13 mouse cellular contexts compared by ENCODE assay signal in genomic region chr8:72265342-72265741, GRCm38 (mm10). TPM values are rescaled to one million over a fixed set of nuclear protein-coding genes. Genes with fewer than 3 reads are reported as not detected.
DNase-seq lines count a peak whose midpoint lies in the region; ATAC-seq and TF ChIP-seq lines count a peak whose summit lies in the region.
"Had no signal": no experiment of that assay in that cellular context is flagged by ENCODE, and none has a peak within 500 bp of the region (broad histone marks: within the 10 kb centered on the region; RNA-seq: fewer than 3 reads in every experiment).

No protein-coding gene starts in this region.

- H3K9me3 ChIP-seq in megakaryocyte, embryonic 14.5 days: no peaks in the 10 kb centered on the region
- H3K9me3 ChIP-seq in kidney, postnatal 0 days (replicated peaks; ENCODE audit: low read length): no peaks in the 10 kb centered on the region
- H3K9me3 ChIP-seq in neural tube, embryonic 15.5 days (replicated peaks): no peaks in the 10 kb centered on the region
- H3K9me3 ChIP-seq in liver, postnatal 0 days (ENCODE audit: low read length): no peaks in the 10 kb centered on the region

- H3K4me1 ChIP-seq in megakaryocyte, embryonic 14.5 days: peaks cover 70% of the 10 kb centered on the region
- no peaks in the 10 kb centered on the region for H3K4me1 ChIP-seq in kidney, postnatal 0 days (replicated peaks; ENCODE audit: insufficient read depth, low read length)
- H3K4me1 ChIP-seq in neural tube, embryonic 15.5 days: no peaks in the 10 kb centered on the region
- peaks cover 13% of the 10 kb centered on the region for H3K4me1 ChIP-seq in liver, postnatal 0 days (ENCODE audit: insufficient read depth)

- H3K27ac ChIP-seq in kidney, postnatal 0 days: no peak overlapping the region
- H3K27ac ChIP-seq in neural tube, embryonic 15.5 days (replicated peaks): no peak overlapping the region
- no peak overlapping the region for H3K27ac ChIP-seq in liver, postnatal 0 days (ENCODE audit: low read depth)

- no peak for TF ChIP-seq CTCF in kidney, postnatal 0 days (IDR thresholded peaks at IDR 0.05; ENCODE audit: low read depth)
- no peak for TF ChIP-seq CTCF in liver, postnatal 0 days (IDR thresholded peaks at IDR 0.05; ENCODE audit: low read depth)

- H3K4me2 ChIP-seq in kidney, postnatal 0 days (ENCODE audit: low read length): no peak overlapping the region
- no peak overlapping the region for H3K4me2 ChIP-seq in neural tube, embryonic 15.5 days
- no peak overlapping the region for H3K4me2 ChIP-seq in liver, postnatal 0 days (ENCODE audit: low read depth, low read length)
- H3K4me2 ChIP-seq: lung, embryonic 14.5 days had no signal

- no peaks in the 10 kb centered on the region for H3K36me3 ChIP-seq in megakaryocyte, embryonic 14.5 days (replicated peaks; ENCODE audit: low read length)
- no peaks in the 10 kb centered on the region for H3K36me3 ChIP-seq in kidney, postnatal 0 days (ENCODE audit: insufficient read depth, low read length)
- H3K36me3 ChIP-seq in neural tube, embryonic 15.5 days: no peaks in the 10 kb centered on the region
- H3K36me3 ChIP-seq in liver, postnatal 0 days (replicated peaks; ENCODE audit: insufficient read depth, low read length): no peaks in the 10 kb centered on the region

- no peak overlapping the region for H3K9ac ChIP-seq in kidney, postnatal 0 days (ENCODE audit: low read depth, low read length)
- no peak overlapping the region for H3K9ac ChIP-seq in neural tube, embryonic 15.5 days (replicated peaks)
- H3K9ac ChIP-seq in liver, postnatal 0 days (replicated peaks): no peak overlapping the region
- H3K9ac ChIP-seq: lung, embryonic 14.5 days had no signal

- WGBS in kidney, postnatal 0 days: 52% methylated on average over 5 of the region's 7 CpGs
- 72% methylated on average over 4 of the region's 7 CpGs for WGBS in neural tube, embryonic 15.5 days
- 36% methylated on average over 5 of the region's 7 CpGs for WGBS in liver, postnatal 0 days (ENCODE audit: insufficient replicate concordance)

- no peak for ATAC-seq in megakaryocyte, adult 5-6 weeks (ENCODE audit: poor library complexity, severe bottlenecking)
- no peak for ATAC-seq in kidney, postnatal 0 days (replicated peaks; ENCODE audit: low FRiP score, low read depth)
- ATAC-seq in neural tube, embryonic 15.5 days (ENCODE audit: low FRiP score): no peak
- ATAC-seq in liver, postnatal 0 days: no peak

- H3K4me3 ChIP-seq in megakaryocyte, embryonic 14.5 days (replicated peaks): peak overlapping the region; percentile 59
- no peak overlapping the region for H3K4me3 ChIP-seq in kidney, postnatal 0 days (replicated peaks; ENCODE audit: low read depth, low read length)
- H3K4me3 ChIP-seq in neural tube, embryonic 15.5 days (replicated peaks): no peak overlapping the region
- H3K4me3 ChIP-seq in liver, postnatal 0 days (ENCODE audit: low read depth, low read length): no peak overlapping the region

- peaks cover 10% of the 10 kb centered on the region for H3K27me3 ChIP-seq in megakaryocyte, embryonic 14.5 days (replicated peaks)
- no peaks in the 10 kb centered on the region for H3K27me3 ChIP-seq in kidney, postnatal 0 days (ENCODE audit: insufficient read depth, low read length)
- H3K27me3 ChIP-seq in neural tube, embryonic 15.5 days (replicated peaks): no peaks in the 10 kb centered on the region
- H3K27me3 ChIP-seq in liver, postnatal 0 days (ENCODE audit: insufficient read depth, low read length): no peaks in the 10 kb centered on the region

- TF ChIP-seq EP300 in liver, postnatal 0 days (IDR thresholded peaks at IDR 0.05; ENCODE audit: low read depth): no peak

- peak; percentile 35 to 56 for DNase-seq in gastrocnemius, postnatal 36 days
- DNase-seq in kidney, postnatal 0 days (ENCODE audit: low spot score): peak; percentile 29
- DNase-seq in retina, postnatal 1 day: no peak
- DNase-seq in liver, postnatal 0 days: no peak
- DNase-seq: left cerebral cortex, postnatal 4 days; lung, embryonic 14.5 days; spleen, adult 18-20 months; thymus, adult 18-20 months had no signal

- intact Hi-C loops in gastrocnemius, postnatal 36 days (cut with DNase I): no loop called here

RNA-seq across cellular contexts. Expression of gene Ap1m1, which starts 25.5 kb away (rescaled TPM):
- polyA plus RNA-seq in megakaryocyte, embryonic 14.5 days (2012; ENCODE audit: insufficient read depth, low replicate concordance): 188 and 196 TPM in 2 replicates
- total RNA-seq in megakaryocyte, adult 5-6 weeks (2015): 91.5 and 106 TPM in 2 replicates
- 53.1 and 76.1 TPM in 2 replicates for total RNA-seq in megakaryocyte, adult 5-6 weeks (2017)
- total RNA-seq in gastrocnemius, postnatal 36 days (2021): 10 to 100 TPM; 21.4 to 22.4 TPM
- 93.0 and 103 TPM in 2 replicates for polyA plus RNA-seq in kidney, postnatal 0 days (2015; fragmentation: Nextera tagmentation; extraction: Ambion mirVana)
- polyA plus RNA-seq in neural tube, embryonic 15.5 days (2015; fragmentation: Nextera tagmentation; extraction: Ambion mirVana): 235 and 249 TPM in 2 replicates
- polyA plus RNA-seq in liver, postnatal 0 days (2015; fragmentation: Nextera tagmentation; extraction: Ambion mirVana): 40.7 and 41.7 TPM in 2 replicates

RNA-seq across cellular contexts. Expression of gene Gm10282, which starts 39.7 kb away (rescaled TPM):
- polyA plus RNA-seq in megakaryocyte, embryonic 14.5 days (2012; ENCODE audit: insufficient read depth, low replicate concordance): 27.5 and 64.2 TPM in 2 replicates
- 40.0 and 43.6 TPM in 2 replicates for total RNA-seq in megakaryocyte, adult 5-6 weeks (2015)
- total RNA-seq in megakaryocyte, adult 5-6 weeks (2017): 40.6 and 43.1 TPM in 2 replicates
- total RNA-seq in gastrocnemius, postnatal 36 days (2021): 1 to 10 TPM; 2.0 to 3.0 TPM
- polyA plus RNA-seq in kidney, postnatal 0 days (2015; fragmentation: Nextera tagmentation; extraction: Ambion mirVana): 22.2 and 22.8 TPM in 2 replicates
- polyA plus RNA-seq in neural tube, embryonic 15.5 days (2015; fragmentation: Nextera tagmentation; extraction: Ambion mirVana): 10.9 and 13.0 TPM in 2 replicates
- 6.3 and 6.4 TPM in 2 replicates for polyA plus RNA-seq in liver, postnatal 0 days (2015; fragmentation: Nextera tagmentation; extraction: Ambion mirVana)

RNA-seq across cellular contexts. Expression of gene Fam32a, which starts 45.8 kb away (rescaled TPM):
- polyA plus RNA-seq in megakaryocyte, embryonic 14.5 days (2012; ENCODE audit: insufficient read depth, low replicate concordance): 9.5 and 80.5 TPM in 2 replicates
- 68.0 and 69.3 TPM in 2 replicates for total RNA-seq in megakaryocyte, adult 5-6 weeks (2015)
- 57.1 and 62.0 TPM in 2 replicates for total RNA-seq in megakaryocyte, adult 5-6 weeks (2017)
- total RNA-seq in gastrocnemius, postnatal 36 days (2021): 1 to 10 TPM; 8.3 to 8.6 TPM
- polyA plus RNA-seq in kidney, postnatal 0 days (2015; fragmentation: Nextera tagmentation; extraction: Ambion mirVana): 72.7 and 74.4 TPM in 2 replicates
- 78.7 and 86.4 TPM in 2 replicates for polyA plus RNA-seq in neural tube, embryonic 15.5 days (2015; fragmentation: Nextera tagmentation; extraction: Ambion mirVana)
- 27.5 and 28.4 TPM in 2 replicates for polyA plus RNA-seq in liver, postnatal 0 days (2015; fragmentation: Nextera tagmentation; extraction: Ambion mirVana)

RNA-seq across cellular contexts. Expression of gene Gm11034, which starts 51.9 kb away (rescaled TPM):
- polyA plus RNA-seq in megakaryocyte, embryonic 14.5 days (2012; ENCODE audit: insufficient read depth, low replicate concordance): not detected in 2 replicates
- total RNA-seq in megakaryocyte, adult 5-6 weeks (2015): not detected in 2 replicates
- total RNA-seq in megakaryocyte, adult 5-6 weeks (2017): not detected in 2 replicates
- total RNA-seq in gastrocnemius, postnatal 36 days (2021): not detected
- polyA plus RNA-seq in kidney, postnatal 0 days (2015; fragmentation: Nextera tagmentation; extraction: Ambion mirVana): not detected in 2 replicates
- not detected in 2 replicates for polyA plus RNA-seq in neural tube, embryonic 15.5 days (2015; fragmentation: Nextera tagmentation; extraction: Ambion mirVana)
- polyA plus RNA-seq in liver, postnatal 0 days (2015; fragmentation: Nextera tagmentation; extraction: Ambion mirVana): not detected in 2 replicates
- total RNA-seq: left cerebral cortex, postnatal 4 days had no signal
- polyA plus RNA-seq: heart, embryonic 14.5 days; large intestine, adult 2 months; lung, embryonic 14.5 days had no signal

RNA-seq across cellular contexts. Expression of gene Cib3, which starts 52.7 kb away (rescaled TPM):
- not detected in 2 replicates for polyA plus RNA-seq in megakaryocyte, embryonic 14.5 days (2012; ENCODE audit: insufficient read depth, low replicate concordance)
- total RNA-seq in megakaryocyte, adult 5-6 weeks (2015): 0.21 TPM in 1 of 2 replicates, not detected in the other
- total RNA-seq in megakaryocyte, adult 5-6 weeks (2017): 0.16 and 0.55 TPM in 2 replicates
- total RNA-seq in gastrocnemius, postnatal 36 days (2021): not detected
- not detected in 2 replicates for polyA plus RNA-seq in kidney, postnatal 0 days (2015; fragmentation: Nextera tagmentation; extraction: Ambion mirVana)
- not detected in 2 replicates for polyA plus RNA-seq in neural tube, embryonic 15.5 days (2015; fragmentation: Nextera tagmentation; extraction: Ambion mirVana)
- not detected in 2 replicates for polyA plus RNA-seq in liver, postnatal 0 days (2015; fragmentation: Nextera tagmentation; extraction: Ambion mirVana)
- polyA plus RNA-seq: heart, embryonic 14.5 days; large intestine, adult 2 months; lung, embryonic 14.5 days had no signal

Comparison
In these comparisons a context has a peak if more than half of its experiments do, and no peak if none do; other contexts are left out.
1. DNase-seq: peak in gastrocnemius, postnatal 36 days (2 of 2) and kidney, postnatal 0 days (single experiment); none in retina, postnatal 1 day (single experiment) and liver, postnatal 0 days (single experiment).